Mouse (Mus musculus) activated CD4-positive, CD25-positive, alpha-beta regulatory T cell, adult 4 months (primary cell): ENCODE data around the gene Prkar2a. TPM values are rescaled to one million over a fixed set of nuclear protein-coding genes. Genes with fewer than 3 reads are reported as not detected.

Source experiments
- ATAC-seq: one replicate; pipeline ENCODE4 v1.8.0; 2017
- polyA plus RNA-seq, 2 experiments: library from polyadenylated mRNA; unstranded; fragments of 100-300 nt; shearing (Covaris generic); gene quantifications; one replicate each; pipeline ENCODE4 v1.2.1; 2017

Gene Prkar2a
- polyA plus RNA-seq, 2 experiments from 2014 or later: 4.0 to 5.4 TPM

DNA sequence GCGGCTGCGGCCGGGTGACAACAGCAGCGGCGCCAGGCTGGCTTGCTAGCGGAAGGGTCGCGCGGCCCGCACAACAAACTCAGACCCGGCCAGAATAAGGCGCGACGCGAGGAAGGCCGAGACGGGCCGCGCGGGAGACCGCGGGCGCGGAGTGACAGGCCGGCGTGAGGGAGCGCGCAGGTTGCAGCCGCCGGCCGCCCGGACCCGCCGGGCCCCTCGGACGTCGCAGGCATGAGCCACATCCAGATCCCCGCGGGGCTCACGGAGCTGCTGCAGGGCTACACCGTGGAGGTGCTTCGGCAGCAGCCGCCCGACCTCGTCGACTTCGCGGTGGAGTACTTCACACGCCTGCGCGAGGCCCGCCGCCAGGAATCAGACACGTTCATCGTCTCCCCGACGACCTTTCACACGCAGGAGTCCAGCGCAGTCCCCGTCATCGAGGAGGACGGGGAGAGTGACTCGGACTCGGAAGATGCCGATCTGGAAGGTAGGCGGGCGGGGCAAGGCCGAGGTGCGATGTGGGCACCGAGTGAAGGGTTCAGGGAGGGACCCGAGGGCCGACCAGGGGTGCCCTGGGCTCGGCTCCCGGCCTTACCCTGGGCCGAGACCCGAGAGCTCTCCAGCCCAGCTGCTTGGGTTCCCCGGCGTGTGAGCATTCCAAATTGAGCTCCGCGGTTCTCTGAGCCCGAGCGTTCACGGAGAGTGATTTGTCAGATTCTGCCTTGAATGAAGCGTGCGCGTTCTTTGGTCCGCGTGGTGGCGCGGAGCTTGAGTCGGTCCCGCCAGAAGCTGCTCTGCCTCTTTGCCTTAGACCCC is 3.3 kb downstream of the Prkar2a start:
- peak; percentile 40 for ATAC-seq

DNA sequence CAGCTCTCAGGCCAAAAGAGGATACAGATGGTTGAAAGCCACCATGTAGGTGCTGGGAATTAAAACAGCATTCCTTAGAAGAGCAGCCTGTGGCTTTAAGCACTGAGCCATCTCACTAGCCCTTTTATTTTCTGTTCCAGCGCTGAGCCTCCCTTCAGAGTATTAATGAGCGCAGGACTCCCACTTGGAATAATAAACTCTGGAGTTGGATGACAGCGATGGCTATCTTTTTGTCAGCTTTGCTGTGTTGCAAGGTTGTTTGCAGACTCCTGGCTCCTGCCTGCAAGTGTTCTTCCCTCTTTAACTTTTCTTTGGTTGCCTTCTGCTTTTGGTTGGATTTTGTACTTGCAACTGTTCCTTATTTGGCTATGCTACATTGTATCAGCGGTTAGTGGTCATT is 4.8 kb downstream of the Prkar2a start:
- no peak for ATAC-seq

- ATAC-seq: no peak
Measured at GRCm38 (mm10) chr9:108694533-108694932, 5.4 kb downstream of the Prkar2a start.

GRCm38 (mm10) chr9:108702476-108702875 is 13.4 kb downstream of the Prkar2a start:
- no peak for ATAC-seq

- no peak for ATAC-seq
Measured at GRCm38 (mm10) chr9:108703373-108704110, 14.4 kb downstream of the Prkar2a start.

GRCm38 (mm10) chr9:108704591-108704990 is 15.5 kb downstream of the Prkar2a start:
- ATAC-seq: no peak

DNA sequence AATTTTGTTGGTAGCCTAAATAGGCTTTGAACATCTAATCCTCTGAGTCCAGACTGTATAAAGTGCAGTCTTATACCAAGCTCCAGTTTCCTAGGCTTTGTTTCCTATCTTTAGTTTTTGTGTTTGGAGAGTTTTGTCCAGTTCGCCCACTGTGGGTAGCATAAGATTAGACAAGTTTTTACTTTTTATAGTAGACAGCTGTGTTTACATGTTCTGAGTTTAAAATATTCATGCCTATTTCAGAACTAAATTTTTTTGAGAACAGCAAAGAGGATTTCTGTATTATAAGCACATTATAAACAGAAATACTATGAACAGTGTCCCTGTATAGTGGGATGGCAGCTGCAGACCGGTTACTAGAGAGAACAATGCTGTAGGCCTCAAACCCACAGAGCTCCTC is 18.1 kb downstream of the Prkar2a start:
- ATAC-seq: no peak

DNA sequence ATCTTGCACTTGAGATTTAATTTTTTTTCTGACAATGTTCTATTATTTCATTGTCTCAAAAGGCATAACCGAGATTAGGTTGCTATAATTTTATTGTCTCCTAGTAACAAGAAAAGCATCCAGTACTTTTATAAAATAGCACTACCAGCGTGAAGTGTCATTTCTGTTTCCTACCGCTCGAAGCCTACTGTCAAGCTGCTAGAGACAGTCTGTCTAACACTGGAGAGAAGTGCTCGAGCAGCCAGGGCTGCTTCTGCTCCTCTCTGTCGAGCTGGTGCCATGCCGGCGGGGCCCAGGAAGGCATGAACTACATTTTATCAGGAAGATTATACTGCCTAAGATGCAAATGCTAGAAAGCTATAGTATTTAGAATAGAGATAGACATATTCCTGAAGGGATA is 19.7 kb downstream of the Prkar2a start:
- no peak for ATAC-seq

- ATAC-seq: no peak
Measured at GRCm38 (mm10) chr9:108710767-108711166, 21.7 kb downstream of the Prkar2a start.

DNA sequence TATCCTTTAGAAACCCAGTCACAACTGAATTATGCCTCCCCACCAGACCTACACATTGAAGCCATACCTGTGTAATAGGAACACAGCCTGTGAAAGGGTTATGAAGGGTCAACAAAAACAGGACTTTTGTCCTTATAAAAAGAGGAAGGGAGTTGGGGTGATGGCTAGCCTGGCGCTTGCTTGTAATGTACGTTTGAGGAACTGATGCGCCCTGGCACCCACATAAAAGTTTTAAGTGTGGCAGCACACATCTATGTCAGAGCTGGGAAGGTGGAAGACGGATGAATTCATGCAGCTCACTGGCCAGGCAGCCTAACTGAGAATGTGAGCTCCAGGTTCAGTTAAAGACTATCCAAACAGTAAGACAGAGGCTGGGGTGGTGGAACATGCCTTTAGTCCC is 27.1 kb downstream of the Prkar2a start:
- ATAC-seq: no peak

- ATAC-seq: no peak
Measured at GRCm38 (mm10) chr9:108723751-108724150, 34.6 kb downstream of the Prkar2a start.

DNA sequence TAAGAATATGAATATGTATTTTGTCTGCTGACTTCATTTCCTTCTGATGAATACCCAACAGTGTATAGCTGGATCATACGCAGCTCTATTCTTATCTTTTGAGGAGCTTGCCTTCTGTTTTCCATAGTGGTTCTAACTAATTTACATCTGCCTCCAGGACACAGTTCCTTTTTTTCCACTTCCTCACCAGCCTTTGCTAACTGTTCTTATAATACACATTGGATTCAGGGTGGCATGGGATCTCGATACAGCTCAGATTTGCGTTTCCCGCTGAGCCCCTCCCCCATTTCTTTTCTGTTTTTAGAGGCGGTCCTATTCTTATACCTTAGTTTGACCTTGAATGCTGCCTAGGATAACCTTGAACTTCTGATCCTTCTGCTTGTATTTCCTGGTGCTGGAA is 37.0 kb downstream of the Prkar2a start:
- ATAC-seq: no peak

DNA sequence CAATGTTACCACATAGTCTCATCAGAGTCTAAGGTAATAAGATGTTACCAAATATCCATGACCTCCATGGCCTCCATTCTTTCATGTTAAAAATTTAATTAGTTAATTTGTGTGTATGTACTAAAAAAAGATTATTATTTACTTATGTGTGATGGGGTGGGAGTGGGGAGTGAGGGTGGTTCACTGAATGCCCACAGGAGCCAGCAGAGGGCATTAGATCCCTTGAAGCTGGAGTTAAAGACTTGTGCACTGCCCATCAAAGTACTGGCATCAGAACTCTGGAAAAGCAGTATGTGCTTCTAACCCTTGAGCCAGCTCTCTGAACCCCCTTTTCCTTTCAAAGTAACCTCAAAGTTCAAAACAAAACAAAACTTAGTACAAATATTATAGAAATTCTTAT is 39.9 kb downstream of the Prkar2a start:
- ATAC-seq: no peak

GRCm38 (mm10) chr9:108732462-108732861 is 43.3 kb downstream of the Prkar2a start:
- ATAC-seq: no peak

- no peak for ATAC-seq
Measured at GRCm38 (mm10) chr9:108734626-108735025, 45.5 kb downstream of the Prkar2a start.

GRCm38 (mm10) chr9:108739239-108739638 is 50.1 kb downstream of the Prkar2a start:
- no peak for ATAC-seq

GRCm38 (mm10) chr9:108740062-108740461 is 50.9 kb downstream of the Prkar2a start:
- no peak for ATAC-seq

DNA sequence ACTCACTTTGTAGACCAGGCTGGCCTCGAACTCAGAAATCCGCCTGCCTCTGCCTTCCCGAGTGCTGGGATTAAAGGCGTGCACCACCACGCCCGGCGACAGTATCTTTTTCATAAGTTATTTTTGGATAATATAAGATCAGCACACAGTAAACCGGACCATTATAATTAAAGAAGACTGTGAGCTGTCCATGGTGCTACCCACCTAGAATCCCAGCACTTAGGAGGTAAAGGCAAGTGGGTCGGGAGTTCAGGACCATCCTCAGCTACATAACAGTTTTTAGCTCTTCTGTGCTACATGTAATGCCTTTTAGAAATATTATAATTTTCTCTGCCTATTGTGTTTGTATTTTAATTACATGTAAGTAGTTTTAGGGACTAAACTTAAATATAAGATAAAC is 52.9 kb downstream of the Prkar2a start:
- ATAC-seq: no peak

DNA sequence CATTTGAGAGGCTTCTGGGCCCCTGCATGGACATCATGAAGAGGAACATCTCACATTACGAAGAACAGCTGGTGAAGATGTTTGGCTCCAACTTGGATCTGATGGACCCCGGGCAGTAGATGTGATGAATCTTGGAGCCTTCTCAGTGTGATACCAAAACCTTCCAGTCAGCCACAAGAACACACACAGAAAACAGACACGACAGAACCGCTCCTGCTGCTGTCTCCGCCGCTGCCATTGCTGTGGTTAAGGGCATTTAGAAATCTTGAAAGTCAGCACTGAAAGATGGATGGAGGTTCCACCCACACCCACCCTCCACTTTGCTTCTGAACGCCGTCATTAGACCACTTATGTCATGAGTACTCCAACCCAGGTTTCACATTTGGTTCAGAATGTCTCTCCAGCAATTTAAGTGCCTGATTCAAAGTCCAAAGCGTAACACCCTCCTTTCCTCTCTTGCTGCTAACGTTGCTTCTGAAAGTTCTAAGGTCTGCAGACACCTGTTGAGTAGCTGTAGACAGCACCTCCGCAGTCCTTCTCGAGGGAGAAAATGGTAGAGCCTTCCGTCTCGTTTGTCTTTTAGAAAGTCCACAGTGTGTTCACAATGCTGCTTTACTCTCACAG is 57.9 kb downstream of the Prkar2a start:
- ATAC-seq: no peak

DNA sequence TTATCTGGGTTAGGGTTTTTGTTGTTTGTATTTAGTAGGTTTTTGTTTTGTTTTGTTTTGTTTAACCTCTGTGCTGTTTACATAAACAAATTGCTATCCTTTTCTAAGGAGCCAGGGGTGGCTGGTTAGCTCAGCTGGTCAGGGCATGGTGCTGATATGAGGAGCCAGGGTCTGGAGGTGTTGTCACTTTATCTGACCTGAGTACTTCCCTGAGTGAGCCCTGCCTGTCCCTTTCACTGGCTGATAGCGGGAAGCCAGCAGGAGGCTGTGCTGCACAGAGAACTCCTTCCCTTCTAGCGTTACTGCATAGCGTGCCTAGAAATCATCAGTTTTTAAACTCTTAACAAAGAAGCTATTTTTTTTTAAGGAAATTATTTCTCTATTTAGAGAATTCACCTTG is 58.6 kb downstream of the Prkar2a start:
- no peak for ATAC-seq

- no peak for ATAC-seq
Measured at GRCm38 (mm10) chr9:108748600-108749183, 59.6 kb downstream of the Prkar2a start.

DNA sequence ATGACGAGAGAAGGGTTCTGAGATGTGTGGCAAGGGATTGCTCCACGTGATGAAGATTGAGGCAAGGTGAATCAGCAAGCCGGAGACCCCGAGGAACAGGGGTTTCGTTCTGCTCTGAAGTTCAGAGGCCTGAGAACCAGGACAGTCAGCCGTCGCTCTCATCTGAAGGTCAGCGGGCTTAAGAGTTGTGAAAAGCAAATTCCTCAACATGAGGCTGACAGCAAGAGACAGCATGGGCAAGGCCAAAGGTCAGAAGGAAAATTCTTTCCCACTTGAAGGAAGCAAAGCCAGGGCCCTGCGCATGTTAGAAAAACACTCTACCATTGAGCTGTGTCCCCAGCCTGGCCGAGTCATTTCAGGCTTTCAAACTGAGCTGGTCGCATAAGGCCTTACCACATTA is 61.5 kb downstream of the Prkar2a start:
- ATAC-seq: no peak
